Mouse (Mus musculus) retina, postnatal 1 day (tissue): ENCODE results near the gene Papss1.
A peak's percentile ranks its signal among the peaks of the same experiment; 100 is the strongest.

ENCODE experiments used
- DNase-seq: peaks from one replicate; pipeline ENCODE4 v3.0.0-alpha.2; 2012

Papss1 gene

DNA sequence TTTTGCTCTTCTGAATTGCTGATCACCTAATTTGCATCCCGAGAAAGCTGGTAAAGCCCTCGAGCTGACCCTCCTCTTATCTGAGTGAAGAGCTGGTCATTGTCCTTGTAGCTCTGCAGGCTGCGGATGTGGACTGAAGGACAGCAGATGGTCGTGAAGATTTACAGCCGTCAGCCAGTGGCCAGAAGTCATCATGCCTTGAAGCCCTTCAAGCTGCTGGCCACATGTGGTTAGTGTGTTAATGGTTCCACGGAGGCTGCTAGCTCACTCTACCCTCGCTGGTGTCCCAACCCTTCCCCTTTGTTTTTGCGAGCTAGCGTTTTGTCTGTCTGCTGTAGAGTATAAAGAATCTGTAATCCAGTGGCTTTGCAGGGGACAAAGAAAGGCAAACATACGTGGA is 73.1 kb downstream of the Papss1 start:
- peak; percentile 44 for DNase-seq

DNA sequence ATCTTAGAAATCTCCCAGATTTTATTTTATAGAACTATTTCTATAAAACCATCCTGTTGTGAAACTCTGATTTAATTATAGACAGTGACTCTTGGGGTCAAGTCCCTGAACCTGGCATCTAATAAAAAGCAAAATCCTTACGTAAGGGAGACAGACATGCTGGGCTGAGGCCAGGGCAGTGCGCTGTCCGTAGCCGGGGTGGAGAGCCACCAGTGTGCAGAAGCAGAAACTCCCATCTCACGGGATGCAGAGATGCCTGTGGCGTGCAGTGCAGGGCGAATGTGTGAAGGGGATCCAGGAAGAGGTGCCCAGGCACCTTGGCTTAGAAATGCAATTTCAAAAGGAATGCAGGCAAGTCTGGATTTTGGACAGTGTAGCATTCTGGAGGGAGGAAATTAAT is 73.6 kb downstream of the Papss1 start:
- DNase-seq: no peak

DNA sequence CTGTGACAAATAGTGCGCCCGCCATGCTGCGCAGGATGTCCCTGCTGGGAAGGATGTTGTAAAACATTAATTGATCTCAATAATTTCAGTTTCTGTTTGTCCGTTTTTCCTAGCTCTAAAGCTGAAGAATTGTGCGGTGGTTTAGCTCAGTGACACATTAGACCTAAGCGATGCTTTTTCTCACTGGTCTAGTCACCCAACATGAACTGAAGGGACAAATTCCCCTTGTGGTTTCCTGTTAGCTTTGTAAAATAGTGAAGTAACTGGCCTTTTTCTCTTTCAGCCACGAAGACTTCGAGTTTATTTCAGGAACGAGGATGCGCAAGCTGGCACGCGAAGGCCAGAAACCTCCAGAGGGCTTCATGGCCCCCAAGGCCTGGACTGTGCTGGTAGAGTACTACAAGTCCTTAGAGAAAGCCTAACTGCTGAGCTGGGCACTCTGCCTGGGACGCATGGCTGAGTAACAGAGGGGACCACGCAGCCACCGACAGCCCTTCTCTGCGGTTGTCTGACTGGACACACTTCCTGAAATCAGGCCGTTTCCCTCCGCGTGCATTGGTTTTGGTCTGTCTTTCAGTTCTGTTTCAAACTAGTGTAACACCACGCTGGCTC is 78.2 kb downstream of the Papss1 start:
- DNase-seq: no peak

DNA sequence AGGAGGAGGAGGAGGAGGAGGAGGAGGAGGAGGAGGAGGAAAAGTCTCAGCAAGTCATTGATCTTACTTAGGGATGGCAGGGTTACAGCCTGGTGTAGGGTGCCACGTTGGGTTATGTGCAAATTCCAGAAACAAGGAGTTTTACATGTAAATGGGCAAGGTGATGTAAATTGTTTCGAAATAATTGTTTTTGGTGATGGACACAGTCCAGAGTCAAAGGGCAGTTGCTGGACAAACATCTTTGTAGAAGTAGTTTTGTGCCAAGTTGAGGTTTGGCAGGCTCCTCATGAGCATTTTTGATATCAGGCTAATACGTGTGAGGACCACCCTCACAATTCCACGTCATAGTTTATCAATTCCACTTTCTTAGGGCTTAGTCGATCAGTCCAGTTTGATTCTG is 80.6 kb downstream of the Papss1 start:
- no peak for DNase-seq

DNA sequence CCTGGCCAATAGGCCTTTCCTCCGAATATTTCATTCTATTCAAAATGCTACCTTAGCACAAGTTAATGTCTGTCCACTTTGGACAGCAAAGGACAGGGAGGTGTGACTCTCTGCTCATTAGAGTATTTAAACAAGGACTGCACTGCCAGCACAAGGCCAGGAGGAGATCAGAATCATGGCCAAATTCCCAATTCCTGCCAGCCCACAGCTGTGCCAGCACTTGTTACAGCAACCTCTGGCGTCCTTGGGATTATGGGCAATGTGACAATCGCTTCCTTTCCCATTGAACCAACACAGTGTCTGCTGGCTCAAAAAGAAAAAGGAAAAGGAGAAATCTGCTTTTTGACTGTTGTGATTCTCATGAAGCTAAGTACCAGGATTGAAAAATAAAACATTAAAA is 89.8 kb downstream of the Papss1 start:
- DNase-seq: no peak

DNA sequence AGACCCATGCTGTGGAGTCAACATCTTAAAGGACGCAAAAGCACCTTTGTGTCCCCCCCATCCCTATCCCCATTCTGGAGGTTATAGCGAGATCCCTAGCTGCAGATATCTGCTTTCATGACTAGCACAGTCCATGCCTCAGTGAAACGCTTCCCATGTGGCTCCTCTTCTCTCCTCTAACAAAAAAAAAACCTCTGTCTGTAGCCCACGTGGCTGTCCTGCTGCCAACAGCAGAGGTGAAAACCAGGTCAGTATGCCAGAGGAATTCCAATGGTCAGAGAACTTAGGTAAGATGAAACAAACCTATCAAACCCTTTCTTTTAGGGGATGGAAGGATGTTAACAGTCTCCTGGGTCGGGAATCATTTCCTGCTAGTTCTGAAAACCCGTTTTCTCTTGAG is 91.5 kb downstream of the Papss1 start:
- DNase-seq: no peak

DNA sequence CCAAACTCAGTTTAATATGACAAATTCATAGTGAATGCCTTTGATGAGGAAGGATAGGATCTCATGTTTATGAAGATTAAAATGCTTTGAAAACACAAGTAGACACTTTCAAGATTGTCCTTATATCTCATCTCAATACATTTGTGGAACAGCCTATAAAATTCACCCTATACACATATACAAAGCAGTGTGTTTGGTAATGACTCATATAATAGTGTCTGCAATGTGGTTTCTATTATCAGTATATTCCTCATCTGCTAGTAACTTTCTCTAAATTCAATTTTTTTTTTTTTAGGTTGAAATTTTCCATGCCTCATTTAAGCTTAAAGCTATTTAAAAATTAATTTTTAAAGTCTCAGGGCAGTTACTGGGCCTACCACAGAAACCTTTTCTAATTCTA is 95.6 kb downstream of the Papss1 start:
- no peak for DNase-seq

DNA sequence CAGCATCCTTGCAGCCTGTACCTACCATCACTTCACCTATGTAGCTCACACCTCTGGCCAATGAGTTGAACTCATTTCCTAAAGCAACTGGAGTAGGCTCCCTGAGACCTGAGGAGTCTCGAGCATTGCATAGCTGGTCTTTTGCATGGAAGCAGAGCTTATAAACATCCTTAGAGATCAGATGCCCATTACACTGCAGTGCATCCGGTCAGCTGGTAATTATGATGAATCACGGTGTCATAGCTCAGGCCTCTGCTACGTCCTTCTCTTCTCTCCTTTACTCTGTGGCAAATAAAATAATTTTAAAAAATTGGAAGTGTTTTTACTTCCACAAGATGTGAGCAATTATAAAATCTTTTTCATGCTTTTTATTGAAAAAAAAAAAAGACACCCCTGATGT is 96.1 kb downstream of the Papss1 start:
- DNase-seq: no peak

DNA sequence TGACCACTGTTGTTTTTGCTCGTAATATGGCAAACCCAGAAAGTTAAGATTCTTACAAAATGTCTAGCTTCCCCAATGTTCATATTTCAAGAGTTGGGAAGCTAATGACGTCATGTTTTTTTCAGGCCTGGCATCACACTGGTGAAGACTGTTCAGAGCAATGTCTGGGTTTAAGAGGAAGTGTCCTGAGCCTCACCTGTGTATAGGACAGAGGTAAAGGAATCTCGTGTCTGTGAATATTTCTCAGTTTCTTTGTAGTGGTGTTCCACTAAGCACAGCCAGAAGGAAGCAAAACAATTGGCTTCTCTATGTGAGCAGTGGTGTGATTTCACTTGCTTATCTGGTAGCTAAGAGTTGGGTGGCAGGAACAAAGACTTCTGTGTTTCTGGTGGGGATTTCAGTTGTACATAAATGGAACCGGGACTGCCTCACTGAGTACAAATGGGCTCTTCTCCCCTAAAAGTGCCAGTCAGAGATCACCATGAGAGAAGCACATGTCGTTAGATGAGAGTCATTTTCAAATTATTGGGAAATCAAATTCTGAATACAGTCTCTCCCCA is 98.1 kb downstream of the Papss1 start:
- DNase-seq: no peak

DNA sequence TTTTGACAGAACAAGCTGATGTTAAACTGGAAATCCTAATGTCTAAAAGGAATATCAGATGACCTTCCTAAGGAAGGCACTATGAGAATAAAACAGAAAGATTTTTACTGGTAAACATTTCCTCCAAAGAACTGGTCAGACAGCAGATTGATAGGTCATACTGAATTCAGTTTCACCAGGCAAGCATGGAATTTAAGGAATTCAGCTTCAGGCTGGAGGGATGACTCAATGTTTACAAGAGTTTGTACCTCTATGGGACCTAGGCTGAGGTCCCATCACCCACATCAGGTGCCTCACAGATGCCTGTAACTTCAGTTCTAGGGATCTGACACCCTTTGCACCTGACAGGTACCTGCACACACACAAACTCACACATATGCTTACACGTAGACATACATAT is 105.3 kb downstream of the Papss1 start:
- no peak for DNase-seq

DNA sequence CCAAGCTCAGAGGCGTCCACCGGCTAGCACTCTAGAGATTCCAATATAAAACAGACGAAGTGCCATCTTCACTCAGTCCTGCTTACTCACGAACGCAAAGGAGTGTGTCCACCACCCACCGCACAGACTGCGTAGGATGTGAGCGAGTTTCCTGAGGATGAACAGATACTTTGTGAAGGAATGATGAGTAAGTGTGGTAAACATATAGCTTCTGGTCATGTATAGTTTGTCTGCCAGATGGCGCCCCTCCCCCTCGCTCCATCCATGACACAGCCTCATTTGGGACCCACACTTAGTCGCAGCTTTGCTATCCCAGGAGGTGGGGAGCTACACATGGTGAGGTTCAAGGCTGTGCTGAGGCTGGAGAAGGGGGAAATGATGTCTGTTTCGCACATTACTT is 121.5 kb downstream of the Papss1 start:
- DNase-seq: no peak

DNA sequence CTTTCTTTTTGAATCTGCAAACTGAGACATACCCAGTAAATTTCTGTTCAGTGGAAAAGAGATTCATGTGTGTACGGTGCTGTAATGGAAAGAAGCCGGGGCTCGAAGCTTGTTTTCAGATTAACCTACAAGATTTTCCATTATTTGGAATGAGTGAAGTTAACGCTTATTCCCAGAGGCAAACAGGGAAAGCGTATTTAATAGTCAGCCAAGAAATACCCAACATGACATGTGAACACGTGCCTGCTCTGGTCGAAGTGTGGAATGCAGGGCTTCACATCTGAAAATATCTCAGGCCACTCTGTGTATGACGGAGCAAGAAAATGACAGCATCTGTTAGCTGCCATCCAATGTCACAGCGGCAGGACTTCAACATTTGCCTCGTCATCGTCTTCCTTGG is 125.4 kb downstream of the Papss1 start:
- DNase-seq: no peak

DNA sequence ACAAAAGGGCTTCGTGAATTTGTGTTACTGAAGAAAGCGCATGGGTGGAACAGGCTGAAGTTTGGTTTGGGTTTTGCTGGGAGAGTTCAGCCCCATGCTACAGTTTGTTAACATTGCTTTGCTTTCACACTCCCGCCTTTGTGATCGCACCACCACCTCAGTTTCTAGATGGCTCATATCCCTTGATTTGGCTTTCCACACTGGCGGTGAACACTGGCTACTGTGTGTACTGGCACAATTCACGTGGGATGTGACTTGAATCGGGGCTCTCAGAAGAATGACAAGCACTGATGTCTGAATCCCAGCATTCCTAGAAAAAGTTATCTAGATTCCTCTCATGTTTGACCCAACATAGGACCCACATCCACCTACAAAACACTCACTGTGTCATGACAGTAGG is 126.0 kb downstream of the Papss1 start:
- DNase-seq: no peak

DNA sequence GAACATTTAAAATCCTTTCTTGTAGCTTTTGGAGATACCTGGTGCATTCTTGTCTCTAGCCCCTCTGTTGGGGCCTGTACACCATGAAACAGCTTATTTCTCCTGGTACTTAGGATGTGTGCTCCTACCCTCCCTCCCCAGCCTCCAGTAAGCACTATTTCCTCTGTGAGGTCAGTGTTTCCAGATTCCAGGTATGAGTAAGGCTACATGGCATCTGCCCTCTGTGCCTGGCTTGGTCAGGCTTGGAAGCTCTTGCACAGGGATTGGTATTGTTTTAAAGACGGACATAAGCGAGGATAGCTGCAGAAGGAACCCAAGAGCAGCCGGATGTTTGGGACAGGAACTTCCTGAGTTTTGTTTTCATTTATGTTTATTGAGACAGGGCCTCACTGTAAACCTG is 126.6 kb downstream of the Papss1 start:
- no peak for DNase-seq
